Mouse (Mus musculus) limb, embryonic 11.5 days (tissue): ENCODE results near the gene Hist2h2aa2. TPM values are rescaled to one million over a fixed set of nuclear protein-coding genes. Genes with fewer than 3 reads are reported as not detected.
A peak's percentile ranks its signal among the peaks of the same experiment; 100 is the strongest.
"Not testable (repeated sequence)": the region's sequence is repeated elsewhere in the genome, so short reads cannot be mapped to it uniquely, and the experiment has no call there.

Experiments used
- ATAC-seq: fragments of 200-750 bp; cut with Nextera tagmentation; 2 replicates; pipeline ENCODE4 v1.8.0; 2017; ENCODE audit warnings: low read depth; ENCODE audit not compliant: insufficient number of reproducible peaks, low FRiP score, low TSS enrichment
- DNase-seq: peaks from one replicate; pipeline ENCODE4 v3.0.0-alpha.2; 2015; ENCODE audit warnings: low spot score
- H3K27ac ChIP-seq: fragments of 300-500 bp; sonication (generic); replicated peaks from 2 replicates; pipeline ENCODE4 v1.5.1; 2014; ENCODE audit warnings: low read depth, mild to moderate bottlenecking, low read length
- H3K27me3 ChIP-seq: fragments of 300-500 bp; sonication (generic); 2 replicates; pipeline ENCODE4 v1.6.1; 2014; ENCODE audit warnings: mild to moderate bottlenecking, low read length, mixed read lengths; ENCODE audit not compliant: control insufficient read depth, insufficient read depth
- H3K36me3 ChIP-seq: fragments of 300-500 bp; sonication (generic); 2 replicates; pipeline ENCODE4 v1.6.1; 2014; ENCODE audit warnings: mild to moderate bottlenecking, low read length, moderate library complexity, mixed read lengths; ENCODE audit not compliant: control insufficient read depth, insufficient read depth
- H3K4me1 ChIP-seq: fragments of 300-500 bp; sonication (generic); 2 replicates; pipeline ENCODE4 v1.6.1; 2014; ENCODE audit warnings: low read length, mixed read lengths; ENCODE audit not compliant: control insufficient read depth, insufficient read depth
- H3K4me2 ChIP-seq: fragments of 300-500 bp; sonication (generic); 2 replicates; pipeline ENCODE4 v1.6.1; 2014; ENCODE audit warnings: low read depth, mild to moderate bottlenecking, moderate library complexity; ENCODE audit not compliant: severe bottlenecking
- H3K4me3 ChIP-seq: fragments of 300-500 bp; sonication (generic); 2 replicates; pipeline ENCODE4 v1.5.1; 2014; ENCODE audit warnings: low read depth, low read length
- H3K9ac ChIP-seq: fragments of 300-500 bp; sonication (generic); 2 replicates; pipeline ENCODE4 v1.6.1; 2014; ENCODE audit warnings: mild to moderate bottlenecking, low read length
- H3K9me3 ChIP-seq: fragments of 300-500 bp; sonication (generic); 2 replicates; pipeline ENCODE4 v1.6.1; 2016; ENCODE audit warnings: low read length; ENCODE audit not compliant: control insufficient read depth
- WGBS: fragments of 180-500 bp; shearing (Covaris S2); extraction: QIAGEN DNeasy Blood & Tissue Kit; methylation state at CpG from one replicate; pipeline ENCODE4 v1.1.7; 2014; 5-methylcytosine and 5-hydroxymethylcytosine counted together
- polyA plus RNA-seq: library from polyadenylated mRNA; unstranded; fragments of >200 nt; fragmentation: Nextera tagmentation; extraction: Ambion mirVana; gene quantifications from 2 replicates; pipeline ENCODE4 v1.2.1, GENCODE M21; 2014

The Hist2h2aa2 gene
- polyA plus RNA-seq, 1 experiment from 2014 or later, result 40.7 TPM

DNA sequence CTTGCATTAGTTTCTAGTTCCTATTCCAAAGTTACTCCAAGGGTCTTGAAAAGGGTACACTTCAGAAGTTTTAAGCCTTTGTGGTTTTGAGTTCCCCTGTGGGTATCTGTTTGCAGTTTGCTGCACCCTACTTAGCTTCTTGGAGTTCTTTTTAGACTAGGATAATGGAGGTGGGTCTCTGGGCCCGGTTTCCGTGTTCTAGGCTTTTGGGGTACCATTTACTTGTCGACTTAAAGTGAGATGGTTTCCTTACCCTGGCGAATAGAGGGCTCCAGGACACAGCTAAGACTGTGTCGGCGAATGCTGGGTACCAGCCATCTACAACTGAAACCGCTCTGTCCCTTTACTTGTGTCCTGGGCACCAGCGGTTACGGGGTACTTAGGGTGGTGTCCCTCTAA, 18.4 kb downstream of the Hist2h2aa2 start:
- H3K4me1 ChIP-seq, result peaks cover 12% of the 10 kb centered on the region
- no peaks in the 10 kb centered on the region for H3K27me3 ChIP-seq
- H3K36me3 ChIP-seq, result no peaks in the 10 kb centered on the region
- DNase-seq (peak; percentile 45), ATAC-seq (no peak)
- H3K9ac ChIP-seq, result peak overlapping the region; percentile 53
- peak overlapping the region; percentile 98 for H3K27ac ChIP-seq
- peak overlapping the region; percentile 61 for H3K4me3 ChIP-seq
- no peaks in the 10 kb centered on the region for H3K9me3 ChIP-seq
- peak overlapping the region; percentile 59 for H3K4me2 ChIP-seq
- 32% methylated on average over 9 of the region's 9 CpGs for WGBS

GRCm38 (mm10) chr3:96220765-96221639, 19.1 kb downstream of the Hist2h2aa2 start, which contains the start of the genes Hist2h2ac and Hist2h2be:
Gene Hist2h2ac, minus strand, starts transcription at chr3:96220880.
Gene Hist2h2be, plus strand, starts transcription at chr3:96221119.
- ATAC-seq (peak; percentile 90), DNase-seq (peak; percentile 84)
- Histone ChIP-seq H3K36me3 (no peaks in the 10 kb centered on the region), H3K27me3 (no peaks in the 10 kb centered on the region), H3K4me1 (peaks cover 12% of the 10 kb centered on the region), H3K4me3 (peak within 1 kb of the TSS; percentile 61), H3K9me3 (no peaks in the 10 kb centered on the region), H3K27ac (peak within 1 kb of the TSS; percentile 98), H3K9ac (peak within 1 kb of the TSS; percentile 93), H3K4me2 (peak within 1 kb of the TSS; percentile 59)
- WGBS, result under 1% methylated on average over 43 of the region's 43 CpGs

DNA sequence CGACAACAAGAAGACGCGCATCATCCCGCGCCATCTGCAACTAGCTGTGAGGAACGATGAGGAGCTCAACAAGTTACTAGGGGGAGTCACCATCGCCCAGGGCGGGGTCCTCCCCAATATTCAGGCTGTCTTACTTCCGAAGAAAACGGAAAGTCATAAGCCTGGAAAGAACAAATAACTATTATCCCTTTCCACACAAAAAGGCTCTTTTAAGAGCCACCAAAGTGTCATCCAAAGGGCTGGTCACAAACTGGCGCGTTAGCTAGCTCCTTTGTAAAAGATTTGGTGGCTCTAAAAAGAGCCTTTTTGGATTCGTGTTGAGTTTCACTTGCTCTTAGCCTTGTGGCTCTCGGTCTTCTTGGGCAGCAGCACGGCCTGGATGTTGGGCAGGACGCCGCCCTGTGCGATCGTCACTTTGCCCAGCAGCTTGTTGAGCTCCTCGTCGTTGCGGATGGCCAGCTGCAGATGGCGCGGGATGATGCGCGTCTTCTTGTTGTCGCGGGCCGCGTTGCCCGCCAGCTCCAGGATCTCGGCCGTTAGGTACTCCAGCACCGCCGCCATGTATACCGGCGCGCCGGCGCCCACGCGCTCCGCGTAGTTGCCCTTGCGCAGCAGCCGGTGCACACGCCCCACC, 19.8 kb downstream of the Hist2h2aa2 start:
- peak; percentile 82 for DNase-seq
- Histone ChIP-seq H3K27ac (peak overlapping the region; percentile 98), H3K9ac (peak overlapping the region; percentile 93), H3K4me1 (peaks cover 12% of the 10 kb centered on the region), H3K4me3 (peak overlapping the region; percentile 61), H3K4me2 (peak overlapping the region; percentile 59)
- H3K36me3 ChIP-seq, H3K27me3 ChIP-seq, ATAC-seq, H3K9me3 ChIP-seq: not testable (repeated sequence)
- WGBS, result under 1% methylated on average over 26 of the region's 47 CpGs

- Histone ChIP-seq H3K27me3 (no peaks in the 10 kb centered on the region), H3K9ac (peak within 1 kb of the TSS; percentile 93), H3K9me3 (no peaks in the 10 kb centered on the region), H3K36me3 (no peaks in the 10 kb centered on the region), H3K4me1 (peaks cover 12% of the 10 kb centered on the region), H3K4me3 (peak within 1 kb of the TSS; percentile 61), H3K4me2 (peak within 1 kb of the TSS; percentile 59), H3K27ac (peak within 1 kb of the TSS; percentile 98)
- DNase-seq, result no peak
- peak; percentile 88 for ATAC-seq
- under 1% methylated on average over 37 of the region's 37 CpGs for WGBS
Observed at GRCm38 (mm10) chr3:96219661-96220130, 20.4 kb downstream of the Hist2h2aa2 start, which contains the start of the genes Bola1 and Hist2h2ab. Gene Bola1, minus strand, starts transcription at chr3:96219709. Gene Hist2h2ab, plus strand, starts transcription at chr3:96219865.

GRCm38 (mm10) chr3:96219191-96219641, 20.9 kb downstream of the Hist2h2aa2 start:
- Histone ChIP-seq H3K9me3 (no peaks in the 10 kb centered on the region), H3K36me3 (no peaks in the 10 kb centered on the region), H3K27me3 (no peaks in the 10 kb centered on the region), H3K4me1 (peaks cover 12% of the 10 kb centered on the region), H3K27ac (peak overlapping the region; percentile 98), H3K4me2 (peak overlapping the region; percentile 59), H3K9ac (peak overlapping the region; percentile 47), H3K4me3 (peak overlapping the region; percentile 61)
- WGBS, result under 1% methylated on average over 12 of the region's 12 CpGs
- ATAC-seq, result peak; percentile 2; the same call in 1 of the 2 replicates
- DNase-seq, result peak; percentile 67

- H3K27me3 ChIP-seq, result no peaks in the 10 kb centered on the region
- no peak for ATAC-seq
- H3K4me2 ChIP-seq, result no peak overlapping the region
- H3K27ac ChIP-seq, result no peak overlapping the region
- H3K4me1 ChIP-seq, result no peaks in the 10 kb centered on the region
- DNase-seq, result peak; percentile 36
- H3K4me3 ChIP-seq, result no peak overlapping the region
- 28% methylated on average over 15 of the region's 15 CpGs for WGBS
- no peaks in the 10 kb centered on the region for H3K36me3 ChIP-seq
- H3K9ac ChIP-seq, result no peak overlapping the region
- H3K9me3 ChIP-seq, result no peaks in the 10 kb centered on the region
Observed at GRCm38 (mm10) chr3:96209242-96209641, 30.8 kb downstream of the Hist2h2aa2 start.

DNA sequence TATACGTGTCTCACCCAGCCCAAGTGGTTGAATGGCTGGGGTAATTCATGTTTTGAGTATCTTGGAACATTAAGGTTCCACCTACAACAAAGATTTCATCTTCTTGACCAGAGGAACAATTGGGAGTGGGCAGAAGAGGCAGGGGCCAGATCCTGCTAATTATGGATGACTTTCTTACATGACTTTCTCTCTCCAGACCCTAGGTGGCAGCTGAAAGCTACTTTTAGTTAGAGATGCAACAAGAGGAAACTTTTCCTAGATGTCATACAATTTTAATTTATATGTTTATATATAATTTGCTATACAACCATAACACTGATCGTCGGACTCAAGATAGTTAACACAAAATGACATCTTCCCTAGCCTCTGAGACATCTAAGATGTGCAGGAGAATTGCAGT, 32.3 kb downstream of the Hist2h2aa2 start:
- DNase-seq (no peak), ATAC-seq (no peak)
- no peaks in the 10 kb centered on the region for H3K27me3 ChIP-seq
- H3K4me1 ChIP-seq, result no peaks in the 10 kb centered on the region
- no peaks in the 10 kb centered on the region for H3K36me3 ChIP-seq
- no peak overlapping the region for H3K9ac ChIP-seq
- H3K27ac ChIP-seq, result no peak overlapping the region
- no peaks in the 10 kb centered on the region for H3K9me3 ChIP-seq
- 77% methylated on average over 3 of the region's 3 CpGs for WGBS
- no peak overlapping the region for H3K4me2 ChIP-seq
- H3K4me3 ChIP-seq, result no peak overlapping the region

DNA sequence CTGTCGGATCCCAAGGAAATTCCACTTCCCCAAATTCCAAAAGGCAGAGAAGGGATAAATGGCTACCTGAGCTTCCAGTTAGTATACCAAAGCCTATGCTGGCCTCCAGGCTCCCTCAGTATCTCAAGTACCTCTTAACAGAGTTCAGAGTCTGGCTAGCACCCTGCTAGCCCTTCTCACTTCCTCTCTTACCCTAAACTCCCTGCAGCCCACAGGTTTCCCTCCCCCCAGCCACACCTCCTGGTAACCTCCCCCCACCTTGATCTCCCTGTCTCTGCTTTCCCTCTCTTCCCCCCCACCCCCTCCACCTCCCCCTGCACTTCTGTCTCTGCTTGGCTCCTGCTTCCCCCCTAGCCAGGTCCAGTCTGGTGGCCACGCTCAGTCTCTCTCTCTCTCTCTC, 40.3 kb downstream of the Hist2h2aa2 start:
- 61% methylated on average over 2 of the region's 2 CpGs for WGBS

More for the DNA sequence above, 40.3 kb downstream of the Hist2h2aa2 start:
- H3K9me3 ChIP-seq, result no peaks in the 10 kb centered on the region
- H3K4me3 ChIP-seq, result no peak overlapping the region
- ATAC-seq, result no peak
- H3K27ac ChIP-seq, result no peak overlapping the region
- H3K27me3 ChIP-seq, result no peaks in the 10 kb centered on the region
- H3K36me3 ChIP-seq, result no peaks in the 10 kb centered on the region
- DNase-seq, result no peak
- no peak overlapping the region for H3K9ac ChIP-seq
- peaks cover 4% of the 10 kb centered on the region; the same call in 1 of the 2 replicates for H3K4me1 ChIP-seq
- no peak overlapping the region for H3K4me2 ChIP-seq
